Mouse (Mus musculus) ES-E14 (cell line): Measurements from ENCODE around the gene Coro1c. TPM values are rescaled to one million over a fixed set of nuclear protein-coding genes. Genes with fewer than 3 reads are reported as not detected.

Experiments
- DNase-seq: peaks from one replicate; pipeline ENCODE4 v3.0.0-alpha.2; 2013; ENCODE audit warnings: low read depth, low spot score
- H3K27ac ChIP-seq: 2 replicates; pipeline ENCODE4 v1.5.1; 2012; ENCODE audit warnings: low read depth, mild to moderate bottlenecking, low read length, moderate library complexity, mixed read lengths; ENCODE audit not compliant: poor library complexity, insufficient read depth, severe bottlenecking
- H3K36me3 ChIP-seq: 2 replicates; pipeline ENCODE4 v1.6.1; 2012; ENCODE audit warnings: mild to moderate bottlenecking, low read length, moderate library complexity, mixed read lengths; ENCODE audit not compliant: control insufficient read depth, poor library complexity, insufficient read depth, severe bottlenecking
- H3K4me1 ChIP-seq, 2 experiments: fragments of 150-350 bp in 1 of 2; sonication (generic) in 1 of 2; 2 replicates each; pipeline ENCODE4 v1.6.1; 2012; ENCODE audit warnings: low read length in 2 of 2, mild to moderate bottlenecking in 1 of 2, mixed read lengths in 1 of 2; ENCODE audit not compliant: control insufficient read depth in 2 of 2, insufficient read depth in 2 of 2, poor library complexity in 1 of 2
- H3K4me3 ChIP-seq, 2 experiments: fragments of 150-350 bp in 1 of 2; sonication (generic) in 1 of 2; 2 replicates each; pipeline ENCODE4 v1.5.1; 2012; ENCODE audit warnings: low read length in 2 of 2, low read depth in 1 of 2, mild to moderate bottlenecking in 1 of 2, mixed read lengths in 1 of 2; ENCODE audit not compliant: insufficient read depth in 1 of 2, poor library complexity in 1 of 2, severe bottlenecking in 1 of 2
- H3K9ac ChIP-seq: 2 replicates; pipeline ENCODE4 v1.6.1; 2012; ENCODE audit warnings: low read depth, mild to moderate bottlenecking, low read length, mixed read lengths; ENCODE audit not compliant: poor library complexity, insufficient read depth, severe bottlenecking
- H3K9me3 ChIP-seq: fragments of 150-350 bp; sonication (generic); 2 replicates; pipeline ENCODE4 v1.6.1; 2012; ENCODE audit warnings: low read depth, mild to moderate bottlenecking, low read length; ENCODE audit not compliant: control insufficient read depth, insufficient read depth
- CHD2 ChIP-seq: IDR thresholded peaks from 2 replicates; pipeline ENCODE4 v1.6.1; 2014; ENCODE audit warnings: mild to moderate bottlenecking, low read depth, low read length, inconsistent platforms
- HCFC1 ChIP-seq: IDR thresholded peaks from 2 replicates; pipeline ENCODE4 v1.6.1; 2012; ENCODE audit warnings: low read length, inconsistent platforms, borderline replicate concordance; ENCODE audit not compliant: insufficient read depth
- MAFK ChIP-seq: IDR thresholded peaks from 2 replicates; pipeline ENCODE4 v1.6.1; 2014; ENCODE audit warnings: mild to moderate bottlenecking, low read depth, low read length, inconsistent platforms; ENCODE audit not compliant: insufficient read depth
- ZC3H11A ChIP-seq: IDR thresholded peaks from 2 replicates; pipeline ENCODE4 v1.6.1; 2012; ENCODE audit warnings: low read depth, mild to moderate bottlenecking, inconsistent platforms, low read length, borderline replicate concordance
- ZNF384 ChIP-seq: IDR thresholded peaks from 2 replicates; pipeline ENCODE4 v1.6.1; 2012; ENCODE audit warnings: low read depth, low read length, inconsistent platforms
- in situ Hi-C, 2 experiments: fragments of 600-800 bp; cut with MboI; formaldehyde crosslinking; loops; one replicate each; pipeline ENCODE4 v1.15.1; 2025; ENCODE audit warnings: low sequenced_read_pairs in 2 of 2, inconsistent platforms in 1 of 2; ENCODE audit not compliant: unreplicated experiment in 2 of 2
- total RNA-seq: library from RNA; depleted of rRNA; stranded (reverse); fragments of 300-350 nt; gene quantifications from 2 replicates; pipeline ENCODE4 v1.2.3, GENCODE M21; 2012

Gene Coro1c
- total RNA-seq, 1 experiment = 150 TPM

DNA sequence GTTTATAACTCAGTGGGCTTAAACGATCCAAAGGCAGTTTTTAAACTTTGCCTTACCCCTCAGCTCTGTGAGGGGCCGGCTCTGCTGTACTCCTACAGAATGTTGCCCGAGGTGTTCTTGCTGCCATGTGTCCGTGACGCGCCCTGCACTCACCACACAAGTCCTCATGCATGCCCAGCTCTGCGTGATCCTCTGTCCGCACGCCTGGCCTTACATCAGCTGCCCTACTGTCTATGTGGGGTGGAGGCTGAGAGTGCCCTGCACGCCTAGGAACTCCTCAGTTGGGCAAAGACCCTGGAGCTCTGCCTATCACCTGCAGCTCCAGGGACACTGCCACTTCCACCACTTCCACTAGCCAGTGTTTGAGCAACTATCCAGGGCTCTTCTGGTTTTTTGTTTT is 50.0 kb downstream of the Coro1c start:
- H3K27ac ChIP-seq = no peak overlapping the region

GRCm38 (mm10) chr5:113857631-113858030 is 50.9 kb downstream of the Coro1c start:
- Histone ChIP-seq H3K27ac (no peak overlapping the region), H3K4me1 (peaks cover 4 to 23% of the 10 kb centered on the region in 2 experiments; a peak in 3 of 4 replicates), H3K9me3 (no peaks in the 10 kb centered on the region), H3K36me3 (peaks cover 18% of the 10 kb centered on the region; the same call in 1 of the 2 replicates), H3K9ac (no peak overlapping the region; the same call in 1 of the 2 replicates), H3K4me3 (no peak overlapping the region)
- in situ Hi-C loops = no loop called here
- TF ChIP-seq HCFC1 = no peak
- no peak for DNase-seq

More for the DNA sequence above, 50.0 kb downstream of the Coro1c start:
- Histone ChIP-seq H3K4me3 (no peak overlapping the region), H3K36me3 (peaks cover 18% of the 10 kb centered on the region; the same call in 1 of the 2 replicates), H3K9me3 (no peaks in the 10 kb centered on the region), H3K9ac (no peak overlapping the region), H3K4me1 (peaks cover 6 to 27% of the 10 kb centered on the region in 2 experiments; a peak in 3 of 4 replicates)
- DNase-seq = no peak
- in situ Hi-C loops = no loop called here
- TF ChIP-seq ZNF384 (no peak), CHD2 (no peak), MAFK (no peak), HCFC1 (no peak), ZC3H11A (no peak)

DNA sequence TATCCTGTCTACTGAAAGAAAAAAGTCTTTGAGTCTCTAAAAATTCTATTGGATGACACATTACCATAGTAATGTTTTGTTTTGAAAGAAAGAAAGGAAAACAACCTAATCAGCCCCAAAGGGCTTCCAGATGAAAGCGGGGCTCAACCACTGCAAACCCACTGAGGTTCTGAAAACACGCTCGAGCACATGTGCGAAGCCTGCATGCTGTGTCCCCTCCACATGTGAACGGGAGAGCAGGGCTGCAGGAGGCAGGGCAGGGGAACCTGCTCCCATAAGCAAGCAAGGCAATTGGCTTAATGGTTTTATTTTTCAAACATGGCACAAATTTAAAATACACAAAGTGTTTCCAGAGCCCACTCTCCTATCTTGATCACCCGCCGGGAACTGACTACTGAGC is 51.9 kb downstream of the Coro1c start:
- Histone ChIP-seq H3K4me1 (peaks cover 4 to 23% of the 10 kb centered on the region in 2 experiments; a peak in 3 of 4 replicates), H3K9me3 (no peaks in the 10 kb centered on the region), H3K9ac (no peak overlapping the region), H3K4me3 (no peak overlapping the region), H3K27ac (no peak overlapping the region), H3K36me3 (peaks cover 22% of the 10 kb centered on the region; the same call in 1 of the 2 replicates)
- no peak for DNase-seq
- TF ChIP-seq ZNF384 (no peak), HCFC1 (no peak), CHD2 (no peak), MAFK (no peak), ZC3H11A (no peak)
- in situ Hi-C loops = no loop called here

- Histone ChIP-seq H3K9ac (no peak overlapping the region), H3K36me3 (peaks cover 23% of the 10 kb centered on the region; the same call in 1 of the 2 replicates), H3K4me1 (peaks cover 4 to 21% of the 10 kb centered on the region in 2 experiments; a peak in 3 of 4 replicates), H3K27ac (no peak overlapping the region), H3K4me3 (no peak overlapping the region), H3K9me3 (no peaks in the 10 kb centered on the region)
- in situ Hi-C loops = no loop called here
- TF ChIP-seq ZC3H11A (no peak), ZNF384 (no peak), HCFC1 (no peak), CHD2 (no peak), MAFK (no peak)
- DNase-seq = no peak
Measured at GRCm38 (mm10) chr5:113855696-113856095, 52.9 kb downstream of the Coro1c start.

DNA sequence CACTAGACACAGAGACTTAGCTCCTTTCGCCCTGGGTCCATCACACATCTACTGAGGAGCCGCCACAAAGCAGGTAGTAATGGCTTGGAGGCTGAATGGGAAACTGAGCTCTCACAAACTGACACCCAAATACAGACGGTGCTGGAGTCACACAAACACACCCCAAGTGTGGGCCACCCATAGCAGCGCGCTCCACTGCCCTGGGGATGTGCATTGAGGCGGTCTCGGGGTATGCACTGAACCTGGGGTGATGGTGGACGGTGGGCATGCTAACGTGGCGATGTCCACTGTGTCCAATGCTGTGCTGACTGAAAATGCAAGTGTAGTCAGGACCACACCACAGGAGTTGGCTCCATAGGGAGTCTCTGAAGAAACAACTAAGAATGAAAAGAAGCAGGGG is 53.4 kb downstream of the Coro1c start:
- H3K4me1 ChIP-seq = peaks cover 4 to 21% of the 10 kb centered on the region in 2 experiments; a peak in 3 of 4 replicates
- no peak for DNase-seq
- no peak overlapping the region for H3K9ac ChIP-seq
- no peak overlapping the region for H3K27ac ChIP-seq
- H3K36me3 ChIP-seq = peaks cover 29% of the 10 kb centered on the region
- H3K9me3 ChIP-seq = no peaks in the 10 kb centered on the region
- TF ChIP-seq MAFK = no peak
- no peak for TF ChIP-seq CHD2
- no peak for TF ChIP-seq ZC3H11A
- no peak for TF ChIP-seq HCFC1
- TF ChIP-seq ZNF384 = no peak
- in situ Hi-C loops = no loop called here
- H3K4me3 ChIP-seq = no peak overlapping the region
